Mouse (Mus musculus): ENCODE results near the gene Ampd2. TPM values are rescaled to one million over a fixed set of nuclear protein-coding genes. Genes with fewer than 3 reads are reported as not detected.

Ampd2 gene
- total and polyA plus RNA-seq, 2 experiments, result 11.0 to 128 TPM

GRCm38 (mm10) chr3:108026597-108026996 is 59.9 kb downstream of the Ampd2 start:
- Histone ChIP-seq H3K4me1 (ENCODE audit: control insufficient read depth, insufficient read depth, low read length) (peaks cover 42% of the 10 kb centered on the region), H3K79me2 (ENCODE audit: control insufficient read depth, insufficient read depth, low read length) (no peaks in the 10 kb centered on the region), H3K27ac (replicated peaks; ENCODE audit: insufficient read depth, low read depth, low read length) (peak overlapping the region; percentile 49), H3K9ac (ENCODE audit: low read depth, low read length) (no peak overlapping the region), H3K4me3 (ENCODE audit: insufficient read depth, low read depth, low read length) (no peak overlapping the region), H3K36me3 (ENCODE audit: control insufficient read depth, insufficient read depth, low read length) (no peaks in the 10 kb centered on the region), H3K27me3 (ENCODE audit: control insufficient read depth, insufficient read depth, low read length) (no peaks in the 10 kb centered on the region)
- no peak for TF ChIP-seq CTCF (IDR thresholded peaks at IDR 0.05; ENCODE audit: low read depth, low read length)
- TF ChIP-seq POLR2A (IDR thresholded peaks at IDR 0.05; ENCODE audit: extremely low read depth, insufficient read depth, low read length), result no peak
- DNase-seq (ENCODE audit: extremely low read depth, low read depth, low spot score), result peak; percentile 93
- whole genome bisulfite sequencing, result 36% methylated on average over 1 of the region's 1 CpGs

- Histone ChIP-seq H3K27ac (replicated peaks; ENCODE audit: insufficient read depth, low read depth, low read length) (peak overlapping the region; percentile 22), H3K79me2 (ENCODE audit: control insufficient read depth, insufficient read depth, low read length) (no peaks in the 10 kb centered on the region), H3K27me3 (ENCODE audit: control insufficient read depth, insufficient read depth, low read length) (no peaks in the 10 kb centered on the region), H3K9ac (ENCODE audit: low read depth, low read length) (no peak overlapping the region), H3K36me3 (ENCODE audit: control insufficient read depth, insufficient read depth, low read length) (no peaks in the 10 kb centered on the region), H3K4me3 (ENCODE audit: insufficient read depth, low read depth, low read length) (no peak overlapping the region), H3K4me1 (ENCODE audit: control insufficient read depth, insufficient read depth, low read length) (peaks cover 38% of the 10 kb centered on the region)
- TF ChIP-seq CTCF (IDR thresholded peaks at IDR 0.05; ENCODE audit: low read depth, low read length) (no peak), POLR2A (IDR thresholded peaks at IDR 0.05; ENCODE audit: extremely low read depth, insufficient read depth, low read length) (no peak)
- DNase-seq (ENCODE audit: extremely low read depth, low read depth, low spot score), result no peak
- WGBS, result 56% methylated on average over 5 of the region's 5 CpGs
Measured at GRCm38 (mm10) chr3:108026049-108026448, 60.4 kb downstream of the Ampd2 start.

GRCm38 (mm10) chr3:108025318-108025717 is 61.1 kb downstream of the Ampd2 start:
- peak; percentile 79 for DNase-seq (ENCODE audit: extremely low read depth, low read depth, low spot score)
- H3K27ac ChIP-seq (replicated peaks; ENCODE audit: insufficient read depth, low read depth, low read length), result peak overlapping the region; percentile 39
- no peaks in the 10 kb centered on the region for H3K79me2 ChIP-seq (ENCODE audit: control insufficient read depth, insufficient read depth, low read length)

More at GRCm38 (mm10) chr3:108025318-108025717, 61.1 kb downstream of the Ampd2 start:
- H3K9ac ChIP-seq (ENCODE audit: low read depth, low read length), result no peak overlapping the region
- H3K27me3 ChIP-seq (ENCODE audit: control insufficient read depth, insufficient read depth, low read length), result no peaks in the 10 kb centered on the region
- 9% methylated on average over 4 of the region's 4 CpGs for WGBS
- TF ChIP-seq POLR2A (IDR thresholded peaks at IDR 0.05; ENCODE audit: extremely low read depth, insufficient read depth, low read length), result no peak
- TF ChIP-seq CTCF (IDR thresholded peaks at IDR 0.05; ENCODE audit: low read depth, low read length), result no peak
- no peaks in the 10 kb centered on the region for H3K36me3 ChIP-seq (ENCODE audit: control insufficient read depth, insufficient read depth, low read length)
- peaks cover 34% of the 10 kb centered on the region for H3K4me1 ChIP-seq (ENCODE audit: control insufficient read depth, insufficient read depth, low read length)
- no peak overlapping the region for H3K4me3 ChIP-seq (ENCODE audit: insufficient read depth, low read depth, low read length)

Other genes with a start within 250 kb of the Ampd2 start
- gene Eps8l3, start 209.4 kb downstream of the Ampd2 start, total RNA-seq (2014; rRNA removed), result under 0.01 TPM in 1 of 2 replicates, not detected in the other
- gene Eps8l3, start 209.4 kb downstream of the Ampd2 start, polyA plus RNA-seq (2012; rRNA removed), result 0.06 and 0.07 TPM in 2 replicates
- gene Gstm5, start 190.8 kb downstream of the Ampd2 start, total RNA-seq (2014; rRNA removed), result 17.9 and 21.8 TPM in 2 replicates
- gene Gstm5, start 190.8 kb downstream of the Ampd2 start, polyA plus RNA-seq (2012; rRNA removed), result 11.4 and 12.5 TPM in 2 replicates
- gene Gstm7, start 154.8 kb downstream of the Ampd2 start, total RNA-seq (2014; rRNA removed), result 69.8 and 99.1 TPM in 2 replicates
- gene Gstm7, start 154.8 kb downstream of the Ampd2 start, polyA plus RNA-seq (2012; rRNA removed), result 108 and 130 TPM in 2 replicates
- 96.1 and 97.1 TPM in 2 replicates for gene Gstm6, start 142.9 kb downstream of the Ampd2 start, total RNA-seq (2014; rRNA removed)
- gene Gstm6, start 142.9 kb downstream of the Ampd2 start, polyA plus RNA-seq (2012; rRNA removed), result 138 and 146 TPM in 2 replicates
- gene Gstm3, start 117.4 kb downstream of the Ampd2 start, total RNA-seq (2014; rRNA removed), result 34.1 and 107 TPM in 2 replicates
- gene Gstm3, start 117.4 kb downstream of the Ampd2 start, polyA plus RNA-seq (2012; rRNA removed), result 145 and 164 TPM in 2 replicates
- gene Gstm2, start 100.2 kb downstream of the Ampd2 start, total RNA-seq (2014; rRNA removed), result 79.1 and 88.5 TPM in 2 replicates
- 222 and 270 TPM in 2 replicates for gene Gstm2, start 100.2 kb downstream of the Ampd2 start, polyA plus RNA-seq (2012; rRNA removed)
- gene Gstm1, start 68.7 kb downstream of the Ampd2 start, total RNA-seq (2014; rRNA removed), result 474 and 907 TPM in 2 replicates
- 5,254 and 6,847 TPM in 2 replicates for gene Gstm1, start 68.7 kb downstream of the Ampd2 start, polyA plus RNA-seq (2012; rRNA removed)
- 19.8 and 26.5 TPM in 2 replicates for gene Gstm4, start 41.8 kb downstream of the Ampd2 start, total RNA-seq (2014; rRNA removed)
- 86.0 and 98.9 TPM in 2 replicates for gene Gstm4, start 41.8 kb downstream of the Ampd2 start, polyA plus RNA-seq (2012; rRNA removed)
- 2.9 and 3.9 TPM in 2 replicates for gene Gnat2, start 6.1 kb upstream of the Ampd2 start, total RNA-seq (2014; rRNA removed)
- gene Gnat2, start 6.1 kb upstream of the Ampd2 start, polyA plus RNA-seq (2012; rRNA removed), result 0.91 and 1.5 TPM in 2 replicates
- 89.5 and 92.8 TPM in 2 replicates for gene Gnai3, start 59.5 kb upstream of the Ampd2 start, total RNA-seq (2014; rRNA removed)
- 19.0 and 24.6 TPM in 2 replicates for gene Gnai3, start 59.5 kb upstream of the Ampd2 start, polyA plus RNA-seq (2012; rRNA removed)
- not detected in 2 replicates for gene Gpr61, start 68.2 kb upstream of the Ampd2 start, total RNA-seq (2014; rRNA removed)
- gene Gpr61, start 68.2 kb upstream of the Ampd2 start, polyA plus RNA-seq (2012; rRNA removed), result not detected in 2 replicates
- 2.7 and 3.8 TPM in 2 replicates for gene Amigo1, start 99.7 kb upstream of the Ampd2 start, total RNA-seq (2014; rRNA removed)
- gene Amigo1, start 99.7 kb upstream of the Ampd2 start, polyA plus RNA-seq (2012; rRNA removed), result 9.3 and 15.1 TPM in 2 replicates
- 2.1 and 2.4 TPM in 2 replicates for gene Cyb561d1, start 114.6 kb upstream of the Ampd2 start, total RNA-seq (2014; rRNA removed)
- 3.8 and 4.1 TPM in 2 replicates for gene Cyb561d1, start 114.6 kb upstream of the Ampd2 start, polyA plus RNA-seq (2012; rRNA removed)
- gene Atxn7l2, start 124.3 kb upstream of the Ampd2 start, total RNA-seq (2014; rRNA removed), result 0.28 and 0.34 TPM in 2 replicates
- 1.7 and 2.0 TPM in 2 replicates for gene Atxn7l2, start 124.3 kb upstream of the Ampd2 start, polyA plus RNA-seq (2012; rRNA removed)
- 0.09 TPM in 1 of 2 replicates, not detected in the other for gene Sypl2, start 140.0 kb upstream of the Ampd2 start, total RNA-seq (2014; rRNA removed)
- gene Sypl2, start 140.0 kb upstream of the Ampd2 start, polyA plus RNA-seq (2012; rRNA removed), result 0.06 and 0.09 TPM in 2 replicates
- 85.9 and 86.7 TPM in 2 replicates for gene Psma5, start 170.3 kb upstream of the Ampd2 start, total RNA-seq (2014; rRNA removed)
- gene Psma5, start 170.3 kb upstream of the Ampd2 start, polyA plus RNA-seq (2012; rRNA removed), result 40.5 and 46.4 TPM in 2 replicates
- gene Sort1, start 197.4 kb upstream of the Ampd2 start, total RNA-seq (2014; rRNA removed), result 6.5 and 10.5 TPM in 2 replicates
- gene Sort1, start 197.4 kb upstream of the Ampd2 start, polyA plus RNA-seq (2012; rRNA removed), result 5.1 and 8.3 TPM in 2 replicates

Measured in liver, adult 2 months (tissue).